Mouse (Mus musculus): Measurements from ENCODE around the gene Mrgprb8.
"Not testable (repeated sequence)": the region's sequence is repeated elsewhere in the genome, so short reads cannot be mapped to it uniquely, and the experiment has no call there.

The Mrgprb8 gene

DNA sequence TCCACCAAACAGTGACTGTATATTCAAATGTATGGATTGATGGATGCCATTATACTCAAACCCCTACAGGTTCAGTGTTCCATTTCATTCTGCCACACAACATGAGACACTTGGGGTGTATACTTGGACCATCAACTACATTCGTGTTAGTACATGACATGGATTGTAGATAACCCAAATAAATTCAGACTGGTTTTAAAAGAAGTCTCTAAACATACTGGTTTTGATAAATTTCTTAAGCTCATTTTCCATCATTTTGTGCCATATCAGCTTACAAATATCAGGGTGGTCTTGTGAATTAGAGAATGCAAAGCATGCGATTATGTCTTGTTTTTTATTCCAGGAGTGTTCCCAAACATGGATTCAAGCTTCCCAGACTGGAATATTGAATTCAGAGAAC is at the start of gene Mrgprb8:
Gene Mrgprb8, plus strand, starts transcription at position 301 of the 400 bp plus-strand sequence.
- no peak for DNase-seq

DNA sequence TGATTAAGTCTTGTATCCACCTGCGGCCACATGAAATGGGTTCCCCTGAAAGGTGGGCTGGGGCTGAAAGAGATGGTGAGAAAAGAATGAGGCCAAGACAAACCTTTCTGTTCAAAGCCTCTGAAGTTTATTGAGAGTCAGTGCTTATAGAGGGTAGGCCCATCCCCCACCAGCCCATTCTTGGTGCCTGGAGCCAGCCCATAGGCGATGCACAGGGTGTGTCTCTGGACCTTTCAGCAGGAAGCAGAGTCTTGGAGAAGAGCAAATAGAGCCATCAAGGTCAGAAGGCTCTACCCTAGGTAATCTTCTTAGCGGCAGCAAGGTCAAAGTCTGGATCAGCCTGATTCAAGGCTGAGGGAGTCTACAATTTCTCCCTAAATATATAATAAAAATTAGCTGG is 47.6 kb downstream of the Mrgprb8 start:
- DNase-seq: not testable (repeated sequence)

DNA sequence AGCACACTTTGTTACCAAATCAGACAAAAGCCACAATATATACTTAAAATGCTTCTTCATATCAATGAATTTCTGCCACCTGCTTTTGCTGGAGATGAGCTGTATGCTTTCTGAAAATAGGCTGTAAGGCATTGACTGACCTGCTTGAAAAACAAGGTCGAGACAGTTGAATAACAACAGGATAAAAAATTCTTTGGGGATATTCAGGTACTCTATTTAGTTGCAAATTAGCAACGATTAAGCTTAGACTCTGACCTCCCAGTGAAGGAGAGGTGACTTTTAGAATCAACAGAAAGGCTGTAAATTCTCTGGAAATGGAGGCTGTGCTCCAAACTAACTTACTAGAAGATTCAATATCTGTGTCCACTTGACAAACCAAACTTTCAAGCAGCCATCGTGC is 48.3 kb downstream of the Mrgprb8 start:
- no peak for DNase-seq

All from spleen, adult 18-20 months (tissue).